Mouse (Mus musculus) gastrocnemius, adult 18-20 months (tissue): ENCODE measurements around the gene Plekhg2. TPM values are rescaled to one million over a fixed set of nuclear protein-coding genes. Genes with fewer than 3 reads are reported as not detected.
"Not testable (repeated sequence)": the region's sequence is repeated elsewhere in the genome, so short reads cannot be mapped to it uniquely, and the experiment has no call there.

Experiments
- DNase-seq: peaks from one replicate; pipeline ENCODE4 v3.0.0; 2021; ENCODE audit warnings: low spot score
- long read RNA-seq, 2 experiments: library from polyadenylated mRNA; stranded (forward); transcript quantifications; one replicate each; pipeline ENCODE4 v2.0.0; 2021
- total RNA-seq, 2 experiments: library from RNA; stranded (reverse); gene quantifications; 2 replicates each; pipeline ENCODE4 v1.2.3; 2021

The Plekhg2 gene
- 1 to 10 TPM; 4.8 to 5.9 TPM for total RNA-seq
- long read RNA-seq, experiment 1, partial matches to known transcripts = 1 of 1 reads
- long read RNA-seq, experiment 1, other reads (novel, unspliced or antisense) = 0 of 1 reads
- long read RNA-seq, experiment 2 = 0 reads

GRCm38 (mm10) chr7:28372251-28373108, at the start of gene Plekhg2:
Gene Plekhg2, minus strand, starts transcription at chr7:28372599.
- DNase-seq = peak; percentile 98

GRCm38 (mm10) chr7:28419416-28419815, 47.0 kb upstream of the Plekhg2 start:
- DNase-seq = peak; percentile 16

DNA sequence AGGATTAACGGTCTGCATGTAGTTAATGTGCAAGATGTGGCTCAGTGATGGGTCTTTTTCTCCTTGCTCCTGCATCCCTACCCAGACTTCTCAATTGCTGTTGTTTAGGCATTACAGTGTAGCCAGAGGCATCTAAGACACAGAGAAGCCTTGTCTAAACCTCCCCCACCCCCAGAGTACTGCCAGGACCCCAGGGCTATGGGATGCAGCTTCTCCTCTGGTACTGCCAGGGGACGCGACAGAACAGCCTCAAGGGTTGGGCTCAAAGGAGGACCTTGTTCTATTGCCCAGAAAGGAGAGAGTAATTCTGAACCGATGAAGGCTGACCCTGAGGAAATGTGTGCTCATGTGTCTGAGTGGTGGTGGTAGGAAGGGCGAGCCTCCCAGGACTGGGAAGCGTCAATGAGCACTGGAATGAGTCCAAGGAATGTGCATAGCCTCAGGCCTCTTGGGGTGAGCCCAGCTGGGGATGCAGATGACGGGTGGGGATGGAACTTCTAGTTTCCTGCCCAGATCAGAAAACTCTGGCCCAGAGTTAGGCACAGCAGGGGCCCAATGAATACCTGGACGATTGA, 45.8 kb upstream of the Plekhg2 start:
- peak; percentile 80 for DNase-seq

- no peak for DNase-seq
Measured at GRCm38 (mm10) chr7:28417368-28417767, 45.0 kb upstream of the Plekhg2 start.

- no peak for DNase-seq
Measured at GRCm38 (mm10) chr7:28412826-28413225, 40.4 kb upstream of the Plekhg2 start.

DNA sequence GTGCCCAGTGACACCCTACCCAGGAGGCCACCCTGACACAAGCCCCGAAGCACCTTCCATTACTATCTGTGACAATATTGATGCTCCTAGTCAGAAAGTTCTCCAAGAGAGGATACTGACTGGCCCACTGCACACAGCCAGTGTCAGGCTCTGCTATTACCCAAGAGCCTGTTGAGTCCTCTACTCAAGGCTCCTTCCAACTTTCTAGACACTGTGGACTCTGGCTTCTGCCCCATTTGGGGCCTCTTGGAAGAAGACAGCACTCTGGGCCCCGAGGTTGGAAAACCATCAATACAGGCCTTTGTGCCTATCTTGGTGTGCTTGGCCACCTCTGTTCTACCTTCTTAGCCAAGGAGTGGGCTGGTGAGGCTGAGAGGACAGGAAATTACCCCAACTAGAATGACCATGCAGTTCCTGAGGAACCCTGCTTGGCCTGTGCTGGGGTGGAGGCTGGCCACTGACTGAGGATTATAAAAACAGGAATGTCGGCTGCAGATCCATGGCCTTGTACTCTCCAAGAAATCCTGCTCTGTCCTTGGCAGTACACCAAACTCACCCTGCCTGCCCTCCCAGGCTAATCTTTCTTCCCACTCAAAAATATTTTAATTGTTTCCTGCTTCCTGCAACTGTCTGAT, 38.6 kb upstream of the Plekhg2 start:
- peak; percentile 77 for DNase-seq

DNA sequence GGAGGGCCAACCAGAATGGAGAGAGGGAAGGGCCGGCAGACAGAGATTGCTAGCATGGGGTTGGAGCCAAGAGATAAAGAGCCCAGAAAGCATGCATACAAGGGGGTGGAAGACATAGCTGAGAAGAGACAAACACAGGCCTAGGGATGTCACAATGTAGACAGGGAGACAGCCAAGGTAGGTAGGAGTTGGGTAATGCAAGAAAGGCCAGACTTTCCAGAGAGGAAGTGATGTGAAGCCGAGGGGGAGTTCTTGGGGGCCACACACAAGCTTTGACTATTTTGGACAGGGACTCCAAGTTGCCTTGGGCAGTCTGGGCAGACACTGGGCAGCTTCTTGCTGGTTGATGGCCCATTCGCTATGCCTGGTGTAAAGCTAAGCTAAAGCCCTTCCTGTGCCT, 29.5 kb upstream of the Plekhg2 start:
- no peak for DNase-seq

DNA sequence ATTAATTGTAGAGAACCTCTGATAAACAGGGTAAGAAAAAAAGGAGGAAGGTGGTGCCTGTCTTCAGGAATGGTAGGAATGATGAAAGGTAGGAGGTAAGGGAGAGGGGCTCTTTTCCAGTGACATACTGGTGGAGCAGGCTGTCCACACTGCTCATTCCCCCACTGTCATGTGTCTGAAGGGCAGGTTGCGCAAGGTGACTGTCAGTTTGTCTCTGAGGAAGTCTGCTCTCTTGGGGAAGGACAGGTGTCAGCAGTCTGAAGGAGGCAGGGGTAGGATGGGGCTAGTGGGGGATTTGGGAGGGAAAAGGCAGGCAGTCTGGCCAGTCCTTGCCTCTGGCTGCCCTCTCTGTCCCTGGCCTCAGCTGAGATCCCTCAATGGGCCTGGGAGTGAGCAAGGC, 28.6 kb upstream of the Plekhg2 start:
- no peak for DNase-seq

- no peak for DNase-seq
Measured at GRCm38 (mm10) chr7:28398696-28399340, 26.4 kb upstream of the Plekhg2 start.

DNA sequence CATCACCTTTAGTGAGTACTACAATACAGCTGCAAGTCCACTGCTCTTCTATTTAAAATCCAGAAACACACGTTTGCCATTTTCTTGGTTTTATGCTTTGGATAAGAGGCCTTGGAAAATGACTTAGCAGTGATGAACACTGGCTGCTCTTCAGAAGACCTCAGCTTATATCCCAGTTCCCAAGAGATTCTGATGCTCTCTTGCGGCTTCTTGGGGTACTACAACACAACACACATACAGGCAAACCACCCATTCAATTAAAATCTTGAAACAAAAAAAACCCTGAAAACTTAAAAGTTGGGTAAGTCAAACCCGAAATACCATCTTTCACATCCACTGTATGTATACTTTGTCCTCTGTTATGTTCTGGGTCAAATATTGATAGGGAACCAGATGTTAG, 25.6 kb upstream of the Plekhg2 start:
- peak; percentile 27 for DNase-seq

GRCm38 (mm10) chr7:28395425-28395824, 23.0 kb upstream of the Plekhg2 start:
- no peak for DNase-seq

GRCm38 (mm10) chr7:28393272-28393951, 21.0 kb upstream of the Plekhg2 start:
- DNase-seq = no peak

- peak; percentile 99 for DNase-seq
Measured at GRCm38 (mm10) chr7:28392429-28393271, 20.3 kb upstream of the Plekhg2 start, which contains the start of the genes Med29 and Paf1. Gene Med29, minus strand, starts transcription at chr7:28392708. Gene Paf1, plus strand, starts transcription at chr7:28392951.

DNA sequence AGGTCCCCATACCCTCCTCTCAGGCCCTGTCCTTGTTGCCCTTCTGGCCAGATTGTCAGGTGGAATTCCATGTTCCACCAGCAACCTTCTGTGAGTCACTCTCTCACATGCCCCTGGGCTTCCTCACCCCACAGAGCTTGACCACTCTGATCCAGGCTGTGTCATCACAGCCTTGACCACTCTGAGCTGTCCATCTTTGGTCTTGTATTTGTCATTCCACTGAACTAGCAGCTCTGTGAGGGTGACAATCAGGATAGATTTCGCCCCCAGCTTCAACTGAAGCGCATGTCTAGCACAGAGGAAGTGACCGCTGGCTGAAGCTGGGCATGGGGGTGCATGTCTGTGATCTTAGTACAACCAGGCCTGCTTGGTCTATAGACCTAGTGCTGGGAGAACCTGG, 17.9 kb upstream of the Plekhg2 start:
- DNase-seq = no peak

DNA sequence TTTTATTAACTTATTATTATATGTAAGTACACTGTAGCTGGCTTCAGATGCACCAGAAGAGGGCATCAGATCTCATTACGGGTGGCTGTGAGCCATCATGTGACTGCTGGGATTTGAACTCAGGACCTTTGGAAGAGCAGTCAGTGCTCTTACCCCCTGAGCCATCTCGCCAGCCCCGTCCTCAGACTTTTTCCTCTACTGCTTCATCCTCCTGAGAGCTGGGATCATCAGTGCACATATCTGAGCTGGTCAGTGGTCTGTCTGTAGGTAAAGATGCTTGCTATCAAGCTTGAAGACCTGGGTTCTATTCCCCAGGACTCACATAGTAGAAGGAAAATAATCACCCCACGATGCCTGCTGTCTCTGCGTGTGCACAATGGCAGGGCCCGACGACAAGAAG, 15.0 kb upstream of the Plekhg2 start:
- not testable (repeated sequence) for DNase-seq

DNA sequence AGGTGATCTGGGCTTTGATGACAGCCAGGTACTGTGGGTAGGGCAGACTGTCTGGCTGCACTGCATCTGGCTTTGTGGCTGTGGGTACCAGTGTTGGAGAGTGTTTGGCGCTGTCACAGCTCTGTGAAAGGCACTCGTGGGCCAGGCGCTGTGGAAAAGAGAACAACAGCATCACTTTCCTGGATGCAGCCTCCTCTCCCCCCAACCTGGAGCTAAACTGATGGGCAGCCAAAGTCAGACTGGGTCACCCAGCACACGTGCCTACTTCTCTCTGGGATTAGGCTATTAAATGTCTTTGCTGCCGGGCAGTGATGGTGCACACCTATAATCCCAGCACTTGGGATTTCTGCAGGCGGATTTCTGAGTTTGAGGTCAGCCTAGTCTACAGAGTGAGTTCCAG, 14.5 kb upstream of the Plekhg2 start:
- not testable (repeated sequence) for DNase-seq

GRCm38 (mm10) chr7:28386462-28386861, 14.1 kb upstream of the Plekhg2 start:
- DNase-seq = peak; percentile 87

DNA sequence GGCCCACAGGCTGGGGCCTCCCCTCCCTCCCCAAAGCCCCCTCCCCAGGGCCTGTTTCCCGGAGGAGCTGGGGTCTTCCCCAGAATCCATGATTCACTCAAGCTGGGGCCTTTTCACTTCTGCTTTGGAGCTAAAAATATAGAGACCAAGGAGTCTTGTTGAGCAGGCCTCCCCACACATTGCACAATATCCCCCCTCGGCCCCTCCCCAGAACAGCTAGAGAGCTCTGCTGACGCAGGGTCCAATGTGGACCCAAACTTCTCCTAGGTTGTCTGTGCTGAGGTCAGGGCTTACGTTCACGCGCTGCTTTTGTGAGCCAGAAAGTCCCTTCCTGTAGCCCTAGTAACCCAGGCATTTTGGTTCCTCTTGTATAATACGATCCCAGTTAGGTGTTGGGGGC, 13.6 kb upstream of the Plekhg2 start:
- peak; percentile 45 for DNase-seq

DNA sequence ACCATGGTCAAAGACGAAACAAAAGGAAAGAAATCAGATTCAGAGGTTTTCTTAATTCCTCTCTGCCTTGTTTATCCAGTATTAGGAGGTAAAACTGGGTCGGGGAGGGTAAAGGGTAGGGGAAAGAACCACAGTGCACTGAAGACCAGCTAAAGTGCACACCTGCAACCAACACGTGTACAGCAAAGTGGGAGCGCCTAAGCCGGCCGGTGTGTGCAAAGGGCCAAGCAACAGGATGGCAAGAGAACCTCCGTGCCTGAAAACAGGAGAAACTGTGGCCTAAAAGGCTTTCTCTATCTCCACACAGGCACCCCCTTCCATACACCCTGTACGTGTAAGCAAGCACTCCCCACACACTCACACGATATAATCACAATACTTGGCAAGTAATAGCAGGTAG, 12.8 kb upstream of the Plekhg2 start:
- DNase-seq = no peak

DNA sequence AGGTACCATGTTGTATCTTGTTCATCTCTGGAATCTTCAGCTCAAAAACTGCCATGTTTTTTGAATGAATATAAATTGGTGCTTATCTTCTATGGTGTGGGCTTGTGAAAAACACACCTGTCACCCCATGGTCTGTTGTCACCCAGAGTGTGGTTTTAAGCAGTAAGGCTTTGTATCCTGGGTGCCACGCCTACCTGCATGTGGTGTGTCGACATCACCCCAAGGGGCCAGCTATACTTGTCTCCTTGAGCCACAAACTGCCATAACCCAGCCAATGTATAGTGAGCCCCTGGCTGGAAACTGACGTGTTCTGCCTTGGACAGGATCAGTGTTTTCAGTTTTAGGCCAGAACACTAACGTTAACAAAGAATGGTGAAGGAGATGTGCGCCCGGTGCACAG, 11.8 kb upstream of the Plekhg2 start:
- no peak for DNase-seq
